Mouse (Mus musculus): ENCODE data around the gene Cmtm1.
"Not testable (repeated sequence)": the region's sequence is repeated elsewhere in the genome, so short reads cannot be mapped to it uniquely, and the experiment has no call there.

Gene Cmtm1

GRCm38 (mm10) chr8:104321267-104321666 is 11.3 kb upstream of the Cmtm1 start, which contains the start of gene Gm11020:
Gm11020 (plus strand) TSS chr8:104321567.
- DNase-seq (ENCODE audit: low spot score), result not testable (repeated sequence)

- DNase-seq (ENCODE audit: low spot score), result no peak
Measured at GRCm38 (mm10) chr8:104313311-104313710, 3.4 kb upstream of the Cmtm1 start.

- not testable (repeated sequence) for DNase-seq (ENCODE audit: low spot score)
Measured at GRCm38 (mm10) chr8:104312023-104312422, 2.1 kb upstream of the Cmtm1 start.

GRCm38 (mm10) chr8:104308341-104308740 is 1.6 kb downstream of the Cmtm1 start:
- DNase-seq (ENCODE audit: low spot score), result not testable (repeated sequence)

- DNase-seq (ENCODE audit: low spot score), result no peak
Measured at GRCm38 (mm10) chr8:104304962-104305361, 5.0 kb downstream of the Cmtm1 start.

- peak; percentile 74 for DNase-seq (ENCODE audit: low spot score)
Measured at GRCm38 (mm10) chr8:104302536-104302935, 7.4 kb downstream of the Cmtm1 start.

- DNase-seq (ENCODE audit: low spot score), result not testable (repeated sequence)
Measured at GRCm38 (mm10) chr8:104301577-104301976, 8.4 kb downstream of the Cmtm1 start.

GRCm38 (mm10) chr8:104294396-104294795 is 15.5 kb downstream of the Cmtm1 start:
- no peak for DNase-seq (ENCODE audit: low spot score)

GRCm38 (mm10) chr8:104293081-104293480 is 16.9 kb downstream of the Cmtm1 start, which contains the start of gene Cmtm2a:
Cmtm2a (minus strand) TSS chr8:104293181.
- DNase-seq (ENCODE audit: low spot score), result not testable (repeated sequence)

GRCm38 (mm10) chr8:104268937-104269440 is 41.0 kb downstream of the Cmtm1 start:
- DNase-seq (ENCODE audit: low spot score), result no peak

GRCm38 (mm10) chr8:104268368-104268767 is 41.6 kb downstream of the Cmtm1 start:
- no peak for DNase-seq (ENCODE audit: low spot score)

GRCm38 (mm10) chr8:104264271-104264935 is 45.5 kb downstream of the Cmtm1 start:
- DNase-seq (ENCODE audit: low spot score), result not testable (repeated sequence)

- not testable (repeated sequence) for DNase-seq (ENCODE audit: low spot score)
Measured at GRCm38 (mm10) chr8:104261802-104262201, 48.1 kb downstream of the Cmtm1 start.

- no peak for DNase-seq (ENCODE audit: low spot score)
Measured at GRCm38 (mm10) chr8:104253016-104253415, 56.9 kb downstream of the Cmtm1 start.

- no peak for DNase-seq (ENCODE audit: low spot score)
Measured at GRCm38 (mm10) chr8:104251461-104251860, 58.5 kb downstream of the Cmtm1 start.

GRCm38 (mm10) chr8:104250439-104251367 is 59.2 kb downstream of the Cmtm1 start, which contains the start of gene Cklf:
Cklf (plus strand) TSS chr8:104250861.
- DNase-seq (ENCODE audit: low spot score), result peak; percentile 74

- DNase-seq (ENCODE audit: low spot score), result no peak
Measured at GRCm38 (mm10) chr8:104249442-104249996, 60.4 kb downstream of the Cmtm1 start.

GRCm38 (mm10) chr8:104248276-104248675 is 61.7 kb downstream of the Cmtm1 start, which contains the start of gene Tk2:
Tk2 (minus strand) TSS chr8:104248558.
- peak; percentile 63 for DNase-seq (ENCODE audit: low spot score)

GRCm38 (mm10) chr8:104247908-104248275 is 62.1 kb downstream of the Cmtm1 start:
- no peak for DNase-seq (ENCODE audit: low spot score)

- no peak for DNase-seq (ENCODE audit: low spot score)
Measured at GRCm38 (mm10) chr8:104247054-104247907, 62.7 kb downstream of the Cmtm1 start.

GRCm38 (mm10) chr8:104246621-104247020 is 63.3 kb downstream of the Cmtm1 start:
- no peak for DNase-seq (ENCODE audit: low spot score)

All from ovary, adult 18-20 months (tissue).